Mouse (Mus musculus) gastrocnemius, adult 8-10 months (tissue): ENCODE data around the gene Nckap5. TPM values are rescaled to one million over a fixed set of nuclear protein-coding genes. Genes with fewer than 3 reads are reported as not detected.

ENCODE experiments used
- DNase-seq, 2 experiments: peaks; one replicate each; pipeline ENCODE4 v3.0.0; 2022; ENCODE audit warnings: low spot score in 2 of 2
- total RNA-seq, 4 experiments: library from RNA; stranded (reverse); gene quantifications; 2 replicates each; pipeline ENCODE4 v1.2.4; 2022

Gene Nckap5
- total RNA-seq, 4 experiments from 2014 or later, result 0.46 to 1.6 (median 0.97) TPM

- DNase-seq, result no peak
Observed at GRCm38 (mm10) chr1:126765506-126766170, 65.0 kb downstream of the Nckap5 start.

- DNase-seq, result no peak
Observed at GRCm38 (mm10) chr1:126764201-126764600, 66.4 kb downstream of the Nckap5 start.

- no peak for DNase-seq
Observed at GRCm38 (mm10) chr1:126763192-126763591, 67.4 kb downstream of the Nckap5 start.

- DNase-seq, result no peak
Observed at GRCm38 (mm10) chr1:126760386-126760785, 70.2 kb downstream of the Nckap5 start.

GRCm38 (mm10) chr1:126755682-126756081 is 74.9 kb downstream of the Nckap5 start:
- peak in 1 of 2 experiments; percentile 6 for DNase-seq

- DNase-seq, result no peak
Observed at GRCm38 (mm10) chr1:126753611-126754010, 77.0 kb downstream of the Nckap5 start.

- DNase-seq, result no peak
Observed at GRCm38 (mm10) chr1:126752247-126753037, 78.2 kb downstream of the Nckap5 start.

- DNase-seq, result no peak
Observed at GRCm38 (mm10) chr1:126751137-126751536, 79.5 kb downstream of the Nckap5 start.

- DNase-seq, result no peak
Observed at GRCm38 (mm10) chr1:126750156-126750555, 80.4 kb downstream of the Nckap5 start.

GRCm38 (mm10) chr1:126747914-126748313 is 82.7 kb downstream of the Nckap5 start:
- no peak for DNase-seq

GRCm38 (mm10) chr1:126745482-126746136 is 85.0 kb downstream of the Nckap5 start:
- DNase-seq, result no peak

GRCm38 (mm10) chr1:126744631-126745305 is 85.8 kb downstream of the Nckap5 start:
- DNase-seq, result no peak

- DNase-seq, result no peak
Observed at GRCm38 (mm10) chr1:126738291-126738640, 92.3 kb downstream of the Nckap5 start.

GRCm38 (mm10) chr1:126737554-126738290 is 92.9 kb downstream of the Nckap5 start:
- peak; percentile 4 to 28 for DNase-seq

- DNase-seq, result no peak
Observed at GRCm38 (mm10) chr1:126731691-126732090, 98.9 kb downstream of the Nckap5 start.

- no peak for DNase-seq
Observed at GRCm38 (mm10) chr1:126726400-126727055, 104.1 kb downstream of the Nckap5 start.

- no peak for DNase-seq
Observed at GRCm38 (mm10) chr1:126725628-126726367, 104.8 kb downstream of the Nckap5 start.

- DNase-seq, result no peak
Observed at GRCm38 (mm10) chr1:126721917-126722316, 108.7 kb downstream of the Nckap5 start.

- no peak for DNase-seq
Observed at GRCm38 (mm10) chr1:126719733-126720348, 110.8 kb downstream of the Nckap5 start.
